Mouse (Mus musculus) G1E (cell line): Measurements from ENCODE around the gene Lct.

Source experiments
- CTCF ChIP-seq: IDR thresholded peaks from 2 replicates; pipeline ENCODE4 v1.5.1; 2012; ENCODE audit warnings: low read depth, low read length, inconsistent platforms, mixed read lengths
- GATA1 ChIP-seq: IDR thresholded peaks from 2 replicates; pipeline ENCODE4 v1.6.1; 2012; ENCODE audit warnings: borderline replicate concordance, low read length, inconsistent platforms, mixed read lengths
- GATA2 ChIP-seq: IDR thresholded peaks from 2 replicates; pipeline ENCODE4 v1.6.1; 2012; ENCODE audit warnings: low read depth, low read length, inconsistent platforms, borderline replicate concordance
- POLR2AphosphoS5 ChIP-seq: IDR thresholded peaks from 2 replicates; pipeline ENCODE4 v1.6.1; 2012; ENCODE audit warnings: low read depth, low read length, inconsistent platforms; ENCODE audit not compliant: insufficient replicate concordance
- TAL1 ChIP-seq: conservative IDR thresholded peaks from 2 replicates; pipeline ENCODE4 v1.6.1; 2012; ENCODE audit warnings: low read depth, low read length, inconsistent platforms, mixed read lengths

DNA sequence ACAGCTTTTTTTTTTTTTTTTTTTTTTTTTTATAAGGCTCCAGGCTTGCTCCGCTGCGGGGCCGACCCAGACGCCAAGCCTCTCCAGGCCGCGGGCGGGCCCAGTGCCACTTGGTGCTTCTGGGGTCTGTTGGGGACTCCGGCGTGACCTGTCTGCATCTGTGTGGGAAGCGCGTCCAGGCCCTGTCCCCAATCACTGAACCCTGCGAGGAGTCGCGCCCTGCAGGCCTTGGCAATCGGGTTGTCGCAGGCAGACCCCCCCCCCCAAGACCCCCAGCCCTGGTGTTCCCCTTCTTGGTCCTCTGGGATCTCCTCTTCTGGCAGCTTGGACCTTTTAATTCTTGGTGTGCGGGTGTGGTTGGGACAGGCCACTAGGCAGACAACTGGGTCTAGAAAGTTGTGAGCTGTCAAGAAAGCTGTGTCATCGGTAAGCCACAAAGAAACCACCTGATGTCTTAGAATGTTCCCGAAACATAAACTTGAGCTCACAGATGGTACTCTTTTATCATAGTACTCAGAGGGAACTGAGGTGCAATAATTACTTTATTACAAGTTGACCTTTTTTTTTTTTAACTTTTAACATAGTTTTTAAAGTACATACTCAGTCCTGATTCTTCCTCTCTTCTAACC lies 83.3 kb downstream of the Lct start:
- TF ChIP-seq CTCF: no peak
- no peak for TF ChIP-seq GATA1
- TF ChIP-seq POLR2AphosphoS5: no peak
- no peak for TF ChIP-seq TAL1
- TF ChIP-seq GATA2: no peak
